Mouse (Mus musculus): ENCODE data around the gene Pecam1. TPM values are rescaled to one million over a fixed set of nuclear protein-coding genes. Genes with fewer than 3 reads are reported as not detected.

The Pecam1 gene
- total and polyA plus RNA-seq, 3 experiments: 18.4 to 22.3 (median 19.2) TPM

DNA sequence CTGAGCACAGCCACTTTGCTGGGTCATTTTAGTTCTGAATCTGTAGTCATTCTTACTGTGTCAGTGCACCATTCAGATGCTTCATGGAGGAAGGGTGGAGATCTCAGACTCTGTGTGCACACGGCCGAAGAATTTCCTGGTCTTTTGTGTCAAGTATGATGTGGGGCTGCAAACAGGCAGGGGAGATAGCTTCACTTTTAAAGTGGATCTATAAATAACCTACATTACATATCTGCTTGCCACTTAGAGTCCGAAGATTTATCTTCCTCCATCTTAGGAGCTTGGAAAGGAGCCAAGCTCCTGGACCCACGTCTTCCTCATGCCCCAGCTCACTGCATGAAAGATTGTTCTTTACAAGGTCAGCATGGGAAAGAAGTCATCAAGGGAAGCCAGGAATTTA lies 19.7 kb downstream of the Pecam1 start:
- H3K9me3 ChIP-seq (replicated peaks; ENCODE audit: low read length): peaks cover 12% of the 10 kb centered on the region
- H3K4me2 ChIP-seq (ENCODE audit: insufficient read depth, low read depth, poor library complexity, severe bottlenecking): no peak overlapping the region
- dilution Hi-C loops (cut with MboI; ENCODE audit: extremely low pct_ligation_motif_present, extremely low pct_unique_long_range_greater_than_20kb, low sequenced_read_pairs) (no loop called here), in situ Hi-C loops (cut with MboI; ENCODE audit: low pct_ligation_motif_present, low pct_unique_long_range_greater_than_20kb, low sequenced_read_pairs) (no loop called here)
- no peaks in the 10 kb centered on the region for H3K27me3 ChIP-seq (replicated peaks)
- no peaks in the 10 kb centered on the region; the same call in none of the 2 replicates for H3K79me2 ChIP-seq (replicated peaks; ENCODE audit: control insufficient read depth, extremely low read depth, insufficient read depth, poor library complexity, severe bottlenecking)
- no peak overlapping the region for H3K27ac ChIP-seq (ENCODE audit: insufficient read depth, low read depth)
- peaks cover 0 to 33% of the 10 kb centered on the region in 2 experiments; a peak in 2 of 4 replicates for H3K4me1 ChIP-seq (ENCODE audit: control insufficient read depth in 1 of 2, insufficient read depth in 2 of 2)
- no peak for DNase-seq (ENCODE audit: extremely low read depth)
- H3K9ac ChIP-seq (ENCODE audit: insufficient read depth, low read depth): no peak overlapping the region
- peaks cover 16 to 35% of the 10 kb centered on the region in 2 experiments for H3K36me3 ChIP-seq (replicated peaks in 1 of 2; ENCODE audit: control insufficient read depth in 1 of 2, insufficient read depth in 1 of 2, low read length in 1 of 2)
- TF ChIP-seq MAX (IDR thresholded peaks at IDR 0.05; ENCODE audit: low read length) (no peak), GABPA (IDR thresholded peaks at IDR 0.05; ENCODE audit: insufficient replicate concordance, low read depth, low read length) (no peak), RCOR1 (conservative IDR thresholded peaks at IDR 0.05; ENCODE audit: low read depth, low read length) (no peak), NELFE (IDR thresholded peaks at IDR 0.05; ENCODE audit: low read depth, low read length) (no peak), MYC (IDR thresholded peaks at IDR 0.05; ENCODE audit: low read depth, low read length) (no peak), CHD1 (IDR thresholded peaks at IDR 0.05; ENCODE audit: low read depth, low read length) (no peak), SIN3A (IDR thresholded peaks at IDR 0.05; ENCODE audit: low read length) (no peak), MAFK (IDR thresholded peaks at IDR 0.05; ENCODE audit: insufficient replicate concordance, low read length) (no peak), MAZ (IDR thresholded peaks at IDR 0.05; ENCODE audit: low read depth, low read length) (no peak), TBP (conservative IDR thresholded peaks at IDR 0.05; ENCODE audit: low read depth, low read length) (no peak), BHLHE40 (IDR thresholded peaks at IDR 0.05; ENCODE audit: low read depth, low read length) (no peak), EP300 (IDR thresholded peaks at IDR 0.05; ENCODE audit: low read length) (no peak), ETS1 (conservative IDR thresholded peaks at IDR 0.05; ENCODE audit: low read depth, low read length) (no peak), NRF1 (IDR thresholded peaks at IDR 0.05; ENCODE audit: low read depth, low read length) (no peak), POLR2AphosphoS2 (IDR thresholded peaks at IDR 0.05; ENCODE audit: low read depth, low read length) (no peak), CTCF (conservative IDR thresholded peaks at IDR 0.05 in 1 of 2, IDR thresholded peaks at IDR 0.05 in 1 of 2; ENCODE audit: low read depth in 2 of 2, low read length in 2 of 2) (no peak), MXI1 (IDR thresholded peaks at IDR 0.05; ENCODE audit: low read depth, low read length) (no peak)
- H3K4me3 ChIP-seq (replicated peaks in 1 of 3; ENCODE audit: low read depth in 2 of 3, low read length in 2 of 3, poor library complexity in 1 of 3): no peak overlapping the region

DNA sequence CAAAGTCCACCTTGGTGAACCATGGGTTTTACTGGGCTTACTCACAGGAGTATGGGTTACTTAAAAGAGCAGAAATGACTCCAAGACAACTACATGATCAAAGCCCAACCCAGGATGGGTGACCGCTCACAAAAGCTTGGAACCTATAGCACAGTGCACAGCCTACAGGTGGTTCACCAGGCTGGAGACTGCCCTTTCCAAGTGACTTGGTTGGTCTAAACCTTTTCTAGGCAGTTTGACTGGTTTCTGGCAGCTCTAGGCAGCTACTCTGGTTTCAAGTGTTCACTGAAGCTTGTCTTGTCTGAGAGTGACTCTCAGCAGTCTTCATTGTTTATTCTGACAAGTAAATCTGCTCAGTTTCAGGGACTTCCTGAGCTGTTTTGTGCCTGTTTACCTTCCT lies 20.8 kb downstream of the Pecam1 start:
- H3K4me2 ChIP-seq (ENCODE audit: insufficient read depth, low read depth, poor library complexity, severe bottlenecking): no peak overlapping the region
- H3K36me3 ChIP-seq (replicated peaks in 1 of 2; ENCODE audit: control insufficient read depth in 1 of 2, insufficient read depth in 1 of 2, low read length in 1 of 2): peaks cover 16 to 35% of the 10 kb centered on the region in 2 experiments
- no peak for DNase-seq (ENCODE audit: extremely low read depth)
- H3K27me3 ChIP-seq (replicated peaks): no peaks in the 10 kb centered on the region
- H3K4me1 ChIP-seq (ENCODE audit: control insufficient read depth in 1 of 2, insufficient read depth in 2 of 2): peaks cover 0 to 29% of the 10 kb centered on the region in 2 experiments; a peak in 2 of 4 replicates
- H3K9me3 ChIP-seq (replicated peaks; ENCODE audit: low read length): peaks cover 12% of the 10 kb centered on the region
- H3K9ac ChIP-seq (ENCODE audit: insufficient read depth, low read depth): no peak overlapping the region
- in situ Hi-C loops (cut with MboI; ENCODE audit: low pct_ligation_motif_present, low pct_unique_long_range_greater_than_20kb, low sequenced_read_pairs): no loop called here
- no peaks in the 10 kb centered on the region; the same call in none of the 2 replicates for H3K79me2 ChIP-seq (replicated peaks; ENCODE audit: control insufficient read depth, extremely low read depth, insufficient read depth, poor library complexity, severe bottlenecking)
- H3K4me3 ChIP-seq (replicated peaks in 1 of 3; ENCODE audit: low read depth in 2 of 3, low read length in 2 of 3, poor library complexity in 1 of 3): no peak overlapping the region
- TF ChIP-seq BHLHE40 (IDR thresholded peaks at IDR 0.05; ENCODE audit: low read depth, low read length): no peak
- TF ChIP-seq SIN3A (IDR thresholded peaks at IDR 0.05; ENCODE audit: low read length): no peak
- TF ChIP-seq EP300 (IDR thresholded peaks at IDR 0.05; ENCODE audit: low read length): no peak
- no peak for TF ChIP-seq POLR2AphosphoS2 (IDR thresholded peaks at IDR 0.05; ENCODE audit: low read depth, low read length)
- no peak for TF ChIP-seq MAFK (IDR thresholded peaks at IDR 0.05; ENCODE audit: insufficient replicate concordance, low read length)
- TF ChIP-seq IRF4 (IDR thresholded peaks at IDR 0.05; ENCODE audit: low read depth, low read length): no peak
- no peak for TF ChIP-seq UBTF (IDR thresholded peaks at IDR 0.05; ENCODE audit: low read depth, low read length)
- TF ChIP-seq TBP (conservative IDR thresholded peaks at IDR 0.05; ENCODE audit: low read depth, low read length): no peak
- TF ChIP-seq ZC3H11A (IDR thresholded peaks at IDR 0.05; ENCODE audit: low read depth, low read length): no peak
- no peak for TF ChIP-seq ZNF384 (IDR thresholded peaks at IDR 0.05; ENCODE audit: low read depth, low read length)
- no peak for TF ChIP-seq KAT2A (IDR thresholded peaks at IDR 0.05; ENCODE audit: insufficient replicate concordance, low read length)
- no peak for TF ChIP-seq TCF12 (IDR thresholded peaks at IDR 0.05; ENCODE audit: low read depth, low read length)
- TF ChIP-seq ETS1 (conservative IDR thresholded peaks at IDR 0.05; ENCODE audit: low read depth, low read length): no peak
- dilution Hi-C loops (cut with MboI; ENCODE audit: extremely low pct_ligation_motif_present, extremely low pct_unique_long_range_greater_than_20kb, low sequenced_read_pairs): no loop called here
- no peak overlapping the region for H3K27ac ChIP-seq (ENCODE audit: insufficient read depth, low read depth)

Data from CH12.LX (cell line).